Mouse (Mus musculus) olfactory bulb, adult 2 months (tissue): ENCODE results near the gene Insr.

ENCODE experiments used
- CTCF ChIP-seq: fragments of 200-500 bp; IDR thresholded peaks from 2 replicates; pipeline ENCODE4 v1.5.1; 2012; ENCODE audit warnings: low read depth, mild to moderate bottlenecking, low read length, moderate library complexity; ENCODE audit not compliant: insufficient read depth
- POLR2A ChIP-seq: fragments of 200-500 bp; IDR thresholded peaks from 2 replicates; pipeline ENCODE4 v1.6.1; 2012; ENCODE audit warnings: mild to moderate bottlenecking, low read depth, low read length, moderate library complexity; ENCODE audit not compliant: insufficient read depth

- no peak for TF ChIP-seq CTCF
- TF ChIP-seq POLR2A, result no peak
Measured at GRCm38 (mm10) chr8:3266686-3267448, 12.6 kb downstream of the Insr start.
